Mouse (Mus musculus) lung, postnatal 0 days (tissue): ENCODE measurements around the gene Cd19.

Source experiments
- CTCF ChIP-seq: IDR thresholded peaks from 2 replicates; pipeline ENCODE4 v1.5.1; 2016; ENCODE audit warnings: antibody characterized with exemption, mild to moderate bottlenecking
- EP300 ChIP-seq: IDR thresholded peaks from 2 replicates; pipeline ENCODE4 v1.6.1; 2016; ENCODE audit warnings: antibody characterized with exemption, mild to moderate bottlenecking, control low read depth

DNA sequence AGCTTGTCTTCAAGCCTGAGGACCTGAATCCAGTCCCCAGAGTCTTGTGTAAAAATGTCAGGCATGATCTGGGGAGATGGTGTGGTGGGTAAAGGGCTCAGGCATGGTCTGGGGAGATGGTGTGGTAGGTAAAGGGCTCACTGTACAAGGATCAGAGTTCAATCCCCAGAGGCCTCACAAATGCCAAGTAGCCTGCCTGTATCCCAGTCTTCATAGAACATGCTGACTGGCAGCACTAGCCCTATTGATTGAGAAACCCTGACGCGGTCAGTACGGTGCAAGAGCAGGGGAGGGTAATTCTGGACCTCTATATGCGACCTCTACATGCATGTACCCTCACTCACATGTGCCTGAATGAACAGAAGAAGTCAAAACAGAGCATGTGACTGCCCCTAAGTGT is 2.9 kb upstream of the Cd19 start:
- TF ChIP-seq CTCF, result no peak
- TF ChIP-seq EP300, result no peak
